Mouse (Mus musculus) heart, postnatal 0 days (tissue): ENCODE results near the gene Mturn.

Experiments used
- CTCF ChIP-seq: IDR thresholded peaks from 2 replicates; pipeline ENCODE4 v1.5.1; 2016; ENCODE audit warnings: antibody characterized with exemption, control low read depth, low read depth
- EP300 ChIP-seq: IDR thresholded peaks from 2 replicates; pipeline ENCODE4 v1.6.1; 2016; ENCODE audit warnings: antibody characterized with exemption, low read depth

- TF ChIP-seq CTCF (no peak), EP300 (no peak)
Observed at GRCm38 (mm10) chr6:54685716-54686395, 4.4 kb downstream of the Mturn start.
